ENCODE assay signal across 9 mouse cellular contexts in the genomic region with DNA sequence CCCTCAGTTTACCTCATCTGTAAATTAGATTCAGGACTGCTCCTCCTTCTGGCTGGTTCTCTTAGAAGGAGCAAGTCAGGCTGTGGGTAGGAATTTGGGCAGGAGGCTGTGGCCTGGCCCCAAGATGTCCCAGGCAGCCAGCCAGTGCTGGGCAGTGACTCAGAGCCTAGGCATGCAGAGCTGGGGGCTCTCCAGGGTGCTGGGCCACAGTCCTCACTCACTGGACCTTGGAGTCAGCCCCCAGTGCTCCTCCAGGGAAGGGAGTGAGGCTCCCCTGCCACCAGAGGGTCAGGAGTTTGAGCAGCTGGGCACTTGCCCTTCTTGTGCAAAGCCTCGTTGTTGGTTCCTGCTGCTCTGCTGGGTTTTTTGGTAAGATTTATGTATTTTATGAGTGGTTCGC. TPM values are rescaled to one million over a fixed set of nuclear protein-coding genes. Genes with fewer than 3 reads are reported as not detected.
DNase-seq lines count a peak whose midpoint lies in the region; ATAC-seq and TF ChIP-seq lines count a peak whose summit lies in the region.
"Had no signal": no experiment of that assay in that cellular context is flagged by ENCODE, and none has a peak within 500 bp of the region (broad histone marks: within the 10 kb centered on the region; RNA-seq: fewer than 3 reads in every experiment).

No protein-coding gene starts in this region.

- H3K4me1 ChIP-seq in MEL (ENCODE audit: control insufficient read depth in 1 of 2, insufficient read depth in 2 of 2, low read length in 2 of 2) = peaks cover 0 to 8% of the 10 kb centered on the region in 2 experiments; a peak in 3 of 4 replicates
- H3K4me1 ChIP-seq in kidney, postnatal 0 days (replicated peaks; ENCODE audit: insufficient read depth, low read length) = peaks cover 13% of the 10 kb centered on the region; the same call in 1 of the 2 replicates
- peaks cover 3% of the 10 kb centered on the region; the same call in 1 of the 2 replicates for H3K4me1 ChIP-seq in stomach, postnatal 0 days (replicated peaks; ENCODE audit: control insufficient read depth, insufficient read depth)

- DNase-seq in MEL (ENCODE audit: low read depth, low spot score) = no peak
- peak; percentile 88 for DNase-seq in adrenal gland, postnatal 25 days
- DNase-seq in gastrocnemius, postnatal 4 days (ENCODE audit: low spot score in 2 of 2) = peak; percentile 60 to 78
- peak; percentile 36 for DNase-seq in kidney, postnatal 0 days (ENCODE audit: low spot score)
- peak; percentile 66 for DNase-seq in stomach, postnatal 0 days (ENCODE audit: low spot score)
- DNase-seq in T-cell, adult 2 months (ENCODE audit: low spot score) = no peak
- DNase-seq in right cerebral cortex, postnatal 14 days = no peak
- no peak for DNase-seq in spleen, adult 12 weeks (ENCODE audit: low spot score)

- no peak overlapping the region for H3K4me3 ChIP-seq in MEL (ENCODE audit: control insufficient read depth in 1 of 2, insufficient read depth in 1 of 2, low read depth in 2 of 2, low read length in 2 of 2)
- H3K4me3 ChIP-seq in kidney, postnatal 0 days (replicated peaks; ENCODE audit: low read depth, low read length) = no peak overlapping the region
- H3K4me3 ChIP-seq in stomach, postnatal 0 days (ENCODE audit: low read depth, low read length) = no peak overlapping the region
- H3K4me3 ChIP-seq: neural tube, embryonic 13.5 days had no signal

- 52% methylated on average over 2 of the region's 2 CpGs for WGBS in kidney, postnatal 0 days
- 44% methylated on average over 2 of the region's 2 CpGs for WGBS in stomach, postnatal 0 days

- no peak for TF ChIP-seq RAD21 in MEL (IDR thresholded peaks at IDR 0.05; ENCODE audit: low read depth, low read length)

- H3K27me3 ChIP-seq in MEL (ENCODE audit: control insufficient read depth in 1 of 2, insufficient read depth in 2 of 2, low read length in 2 of 2) = no peaks in the 10 kb centered on the region
- no peaks in the 10 kb centered on the region for H3K27me3 ChIP-seq in kidney, postnatal 0 days (ENCODE audit: insufficient read depth, low read length)
- no peaks in the 10 kb centered on the region for H3K27me3 ChIP-seq in stomach, postnatal 0 days (ENCODE audit: control insufficient read depth, insufficient read depth, low read length)
- H3K27me3 ChIP-seq: neural tube, embryonic 13.5 days had no signal

- H3K9me3 ChIP-seq in MEL (replicated peaks; ENCODE audit: insufficient read depth, low read length) = no peaks in the 10 kb centered on the region
- no peaks in the 10 kb centered on the region for H3K9me3 ChIP-seq in kidney, postnatal 0 days (replicated peaks; ENCODE audit: low read length)
- H3K9me3 ChIP-seq in stomach, postnatal 0 days (ENCODE audit: control insufficient read depth, low read length) = no peaks in the 10 kb centered on the region
- H3K9me3 ChIP-seq: neural tube, embryonic 13.5 days had no signal

- no peak overlapping the region for H3K9ac ChIP-seq in MEL (ENCODE audit: control insufficient read depth, low read depth, low read length, poor library complexity, severe bottlenecking)
- no peak overlapping the region for H3K9ac ChIP-seq in kidney, postnatal 0 days (ENCODE audit: low read depth, low read length)
- H3K9ac ChIP-seq in stomach, postnatal 0 days (ENCODE audit: low read length) = no peak overlapping the region
- H3K9ac ChIP-seq: neural tube, embryonic 13.5 days had no signal

- no peak; a peak in 1 of 4 replicates for TF ChIP-seq POLR2A in MEL (IDR thresholded peaks at IDR 0.05; ENCODE audit: control insufficient read depth in 1 of 2, insufficient read depth in 1 of 2, low read depth in 1 of 2, low read length in 2 of 2, poor library complexity in 1 of 2)

- H3K36me3 ChIP-seq in MEL (ENCODE audit: control insufficient read depth in 1 of 2, insufficient read depth in 2 of 2, low read length in 2 of 2) = peaks cover 6 to 7% of the 10 kb centered on the region in 2 experiments
- no peaks in the 10 kb centered on the region for H3K36me3 ChIP-seq in kidney, postnatal 0 days (ENCODE audit: insufficient read depth, low read length)
- H3K36me3 ChIP-seq in stomach, postnatal 0 days (ENCODE audit: control insufficient read depth, insufficient read depth, low read length) = peaks cover 5% of the 10 kb centered on the region; the same call in 1 of the 2 replicates

- no peak overlapping the region for H3K27ac ChIP-seq in MEL (ENCODE audit: control insufficient read depth, low read depth, low read length)
- H3K27ac ChIP-seq in kidney, postnatal 0 days = peak overlapping the region; percentile 21; the same call in 1 of the 2 replicates
- H3K27ac ChIP-seq in stomach, postnatal 0 days (replicated peaks) = peak overlapping the region; percentile 35
- H3K27ac ChIP-seq: neural tube, embryonic 13.5 days had no signal

- peak; percentile 61; the same call in 1 of the 2 replicates for ATAC-seq in kidney, postnatal 0 days (replicated peaks; ENCODE audit: low FRiP score, low read depth)
- ATAC-seq in stomach, postnatal 0 days (ENCODE audit: low FRiP score, low TSS enrichment) = peak; percentile 63; the same call in 1 of the 2 replicates

- H3K4me2 ChIP-seq in kidney, postnatal 0 days (ENCODE audit: low read length) = no peak overlapping the region
- no peak overlapping the region for H3K4me2 ChIP-seq in stomach, postnatal 0 days (replicated peaks; ENCODE audit: low read depth)
- H3K4me2 ChIP-seq: neural tube, embryonic 13.5 days had no signal

- TF ChIP-seq CTCF in MEL (IDR thresholded peaks at IDR 0.05 in 2 of 3, conservative IDR thresholded peaks at IDR 0.05 in 1 of 3; ENCODE audit: control insufficient read depth in 1 of 3, insufficient read depth in 1 of 3, low read depth in 2 of 3, low read length in 3 of 3, poor library complexity in 1 of 3, severe bottlenecking in 1 of 3) = no peak; a peak in 1 of 6 replicates
- no peak for TF ChIP-seq CTCF in kidney, postnatal 0 days (IDR thresholded peaks at IDR 0.05; ENCODE audit: low read depth)
- no peak for TF ChIP-seq CTCF in stomach, postnatal 0 days (IDR thresholded peaks at IDR 0.05; ENCODE audit: low read depth)

- peaks cover 14% of the 10 kb centered on the region for H3K79me2 ChIP-seq in MEL (ENCODE audit: control insufficient read depth, insufficient read depth, low read length, poor library complexity)

- TF ChIP-seq EP300 in MEL (IDR thresholded peaks at IDR 0.05; ENCODE audit: low read depth in 1 of 2, low read length in 2 of 2) = no peak
- no peak for TF ChIP-seq EP300 in stomach, postnatal 0 days (optimal IDR thresholded peaks at IDR 0.05)

TF ChIP-seq in MEL, 35 proteins besides CTCF, POLR2A, EP300 and RAD21:
- TF ChIP-seq CHD2 (IDR thresholded peaks at IDR 0.05; ENCODE audit: low read length) = no peak
- no peak for TF ChIP-seq UBTF (IDR thresholded peaks at IDR 0.05; ENCODE audit: borderline replicate concordance, insufficient read depth, low read depth, low read length)
- peak; percentile 66 for TF ChIP-seq ZMIZ1 (IDR thresholded peaks at IDR 0.05; ENCODE audit: low read depth, low read length)
- TF ChIP-seq MYC (IDR thresholded peaks at IDR 0.05; ENCODE audit: low read depth, low read length) = no peak

RNA-seq across cellular contexts. Expression of a gene that starts 6.1 kb away (rescaled TPM):
- 304 and 305 TPM in 2 replicates for total RNA-seq in MEL (2012; rRNA removed)
- 100 to 1,000 TPM in 1 of 2 experiments, not detected in 1; 377 TPM for polyA plus RNA-seq in MEL (2012; ENCODE audit: insufficient read depth in 1 of 2, insufficient read length in 2 of 2, low read depth in 1 of 2, low replicate concordance in 2 of 2, missing spikeins in 1 of 2)
- total RNA-seq in adrenal gland, postnatal 25 days (2021) = 4.7 and 5.6 TPM in 2 replicates
- 10 to 100 TPM; 10.8 to 14.2 TPM for total RNA-seq in gastrocnemius, postnatal 4 days (2021)
- polyA plus RNA-seq in kidney, postnatal 0 days (2015; fragmentation: Nextera tagmentation; extraction: Ambion mirVana) = 55.1 and 61.1 TPM in 2 replicates
- polyA plus RNA-seq in stomach, postnatal 0 days (2015; fragmentation: Nextera tagmentation; extraction: Ambion mirVana) = 29.2 and 31.2 TPM in 2 replicates

RNA-seq across cellular contexts. Expression of a gene that starts 30.7 kb away (rescaled TPM):
- 58.1 and 69.1 TPM in 2 replicates for total RNA-seq in MEL (2012; rRNA removed)
- 10 to 100 TPM in 1 of 2 experiments, not detected in 1; 90.6 TPM for polyA plus RNA-seq in MEL (2012; ENCODE audit: insufficient read depth in 1 of 2, insufficient read length in 2 of 2, low read depth in 1 of 2, low replicate concordance in 2 of 2, missing spikeins in 1 of 2)
- 126 and 145 TPM in 2 replicates for total RNA-seq in adrenal gland, postnatal 25 days (2021)
- 10 to 100 TPM; 25.6 to 37.2 TPM for total RNA-seq in gastrocnemius, postnatal 4 days (2021)
- polyA plus RNA-seq in kidney, postnatal 0 days (2015; fragmentation: Nextera tagmentation; extraction: Ambion mirVana) = 16.9 and 19.6 TPM in 2 replicates
- 28.9 and 30.4 TPM in 2 replicates for polyA plus RNA-seq in stomach, postnatal 0 days (2015; fragmentation: Nextera tagmentation; extraction: Ambion mirVana)

RNA-seq across cellular contexts. Expression of a gene that starts 44.5 kb away (rescaled TPM):
- 5.9 and 7.6 TPM in 2 replicates for total RNA-seq in MEL (2012; rRNA removed)
- 10 to 100 TPM in 1 of 2 experiments, not detected in 1; 16.3 TPM for polyA plus RNA-seq in MEL (2012; ENCODE audit: insufficient read depth in 1 of 2, insufficient read length in 2 of 2, low read depth in 1 of 2, low replicate concordance in 2 of 2, missing spikeins in 1 of 2)
- 37.3 and 46.2 TPM in 2 replicates for total RNA-seq in adrenal gland, postnatal 25 days (2021)
- total RNA-seq in gastrocnemius, postnatal 4 days (2021) = 10 to 100 TPM; 48.1 to 49.1 TPM
- 10.1 and 10.3 TPM in 2 replicates for polyA plus RNA-seq in kidney, postnatal 0 days (2015; fragmentation: Nextera tagmentation; extraction: Ambion mirVana)
- polyA plus RNA-seq in stomach, postnatal 0 days (2015; fragmentation: Nextera tagmentation; extraction: Ambion mirVana) = 7.3 and 7.5 TPM in 2 replicates

Comparison
In these comparisons a context has a peak if more than half of its experiments do, and no peak if none do; other contexts are left out.
1. DNase-seq: peak in adrenal gland, postnatal 25 days (single experiment), gastrocnemius, postnatal 4 days (2 of 2), kidney, postnatal 0 days (single experiment) and stomach, postnatal 0 days (single experiment); none in MEL (single experiment), T-cell, adult 2 months (single experiment), right cerebral cortex, postnatal 14 days (single experiment) and spleen, adult 12 weeks (single experiment).
2. RNA of a gene that starts 6.1 kb away (total RNA-seq): 304 to 305 TPM in MEL; 10.8 to 14.2 TPM in gastrocnemius, postnatal 4 days and 4.7 to 5.6 TPM in adrenal gland, postnatal 25 days; every median in the first group is over 10 times any median in the second.